Mouse (Mus musculus): ENCODE measurements around the gene Shb.

DNA sequence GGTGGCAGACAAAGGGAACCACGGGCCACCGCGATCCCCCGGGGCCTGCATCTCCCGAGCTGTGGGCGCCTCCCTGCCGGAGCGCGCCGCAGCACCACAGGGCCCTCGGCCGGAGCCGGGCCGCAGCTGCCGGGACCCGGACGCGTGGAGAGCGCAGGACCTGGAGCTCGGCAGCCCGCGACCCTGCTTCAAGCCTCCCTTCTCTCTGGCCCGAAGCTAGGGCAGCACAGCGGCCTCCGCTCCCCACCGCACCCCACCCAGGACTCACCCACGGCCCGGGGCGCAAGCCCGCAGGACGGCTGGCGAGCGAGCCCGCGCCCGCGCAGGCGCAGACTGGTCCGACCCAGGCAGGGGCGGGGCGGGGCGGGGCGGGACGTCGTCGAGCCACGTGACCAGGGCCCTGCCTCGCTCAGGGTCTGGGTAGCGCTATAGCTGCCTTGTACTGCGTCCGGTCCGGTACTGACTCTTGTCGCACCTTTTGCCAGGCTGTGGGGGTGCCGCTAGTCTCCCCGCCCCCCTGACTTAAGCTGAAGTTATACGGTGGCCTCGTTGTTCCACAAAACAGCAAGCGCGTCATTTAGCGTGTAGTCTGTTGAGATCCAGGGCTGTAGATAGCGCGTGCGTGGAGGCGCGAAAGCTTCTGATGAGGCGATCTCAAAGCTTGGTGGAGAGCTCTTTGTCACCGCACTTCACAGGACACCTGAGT is 123.7 kb downstream of the Shb start, which contains the start of gene Slc25a51:
- no peak for TF ChIP-seq CTCF (IDR thresholded peaks at IDR 0.05; ENCODE audit: low read depth)
- TF ChIP-seq EP300 (IDR thresholded peaks at IDR 0.05; ENCODE audit: low read depth) = 0 out of 2 replicates have a peak, but pooled peaks have one; percentile 3
